Comparison of ENCODE assay signal across 11 mouse cellular contexts in the genomic region with DNA sequence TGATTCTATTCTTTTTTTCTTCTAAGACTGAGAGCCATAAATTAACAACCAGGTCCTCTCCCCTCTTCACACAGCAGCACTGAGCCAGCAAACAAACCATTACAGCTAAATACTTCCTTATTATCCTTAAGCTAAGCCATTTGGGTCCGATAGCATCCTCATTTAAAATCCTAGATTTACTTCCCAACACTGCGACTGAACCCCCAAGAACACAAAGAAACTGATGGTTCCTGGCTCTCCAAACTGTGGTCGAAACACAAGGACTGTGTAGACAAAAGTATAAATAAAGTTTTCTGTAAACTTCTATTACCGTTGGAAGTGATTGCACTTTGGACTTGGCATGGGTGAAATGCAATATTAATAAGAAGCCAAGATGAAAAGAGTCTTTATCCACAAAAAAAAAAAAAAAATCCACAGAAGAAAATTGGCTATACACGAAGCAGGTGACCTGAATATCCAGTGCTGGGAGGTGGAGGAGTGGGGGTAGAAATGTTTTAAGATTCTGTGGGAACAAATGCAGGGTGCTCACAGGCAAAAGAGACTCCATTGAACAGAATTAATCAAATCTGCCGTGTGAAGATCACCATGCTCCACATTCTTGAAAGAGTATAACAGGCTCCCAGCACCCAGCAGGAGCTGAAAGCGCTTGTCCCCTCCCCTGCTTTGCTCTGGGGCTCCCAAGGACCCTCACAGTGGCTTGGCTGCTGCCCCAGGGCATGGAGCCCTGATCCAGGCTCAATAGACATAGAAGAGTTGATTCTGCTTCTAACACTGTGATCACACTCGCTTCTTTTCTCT. TPM values are rescaled to one million over a fixed set of nuclear protein-coding genes. Genes with fewer than 3 reads are reported as not detected.
A peak's percentile ranks its signal among the peaks of the same experiment; 100 is the strongest.
DNase-seq lines count a peak whose midpoint lies in the region; ATAC-seq and TF ChIP-seq lines count a peak whose summit lies in the region.
"Had no signal": no experiment of that assay in that cellular context is flagged by ENCODE, and none has a peak within 500 bp of the region (broad histone marks: within the 10 kb centered on the region; RNA-seq: fewer than 3 reads in every experiment).

No protein-coding gene starts in this region.

- no peak overlapping the region; the same call in 1 of the 2 replicates for H3K9ac ChIP-seq in forebrain, embryonic 13.5 days
- H3K9ac ChIP-seq in midbrain, embryonic 15.5 days = no peak overlapping the region
- H3K9ac ChIP-seq: liver, embryonic 14.5 days had no signal

- H3K36me3 ChIP-seq in forebrain, embryonic 13.5 days (ENCODE audit: poor library complexity, severe bottlenecking) = no peaks in the 10 kb centered on the region
- H3K36me3 ChIP-seq in midbrain, embryonic 15.5 days (replicated peaks) = no peaks in the 10 kb centered on the region

- H3K9me3 ChIP-seq in forebrain, embryonic 13.5 days (replicated peaks) = no peaks in the 10 kb centered on the region
- H3K9me3 ChIP-seq in midbrain, embryonic 15.5 days = no peaks in the 10 kb centered on the region

- peaks cover 7% of the 10 kb centered on the region for H3K4me1 ChIP-seq in forebrain, embryonic 13.5 days
- peaks cover 14% of the 10 kb centered on the region for H3K4me1 ChIP-seq in midbrain, embryonic 15.5 days

- no peak for TF ChIP-seq CTCF in layer of hippocampus, adult 2 months (conservative IDR thresholded peaks at IDR 0.05)

- peak overlapping the region; percentile 13; the same call in 1 of the 2 replicates for H3K4me2 ChIP-seq in forebrain, embryonic 13.5 days
- no peak overlapping the region for H3K4me2 ChIP-seq in midbrain, embryonic 15.5 days
- H3K4me2 ChIP-seq: heart, embryonic 11.5 days had no signal

- H3K4me3 ChIP-seq in forebrain, embryonic 13.5 days = no peak overlapping the region
- H3K4me3 ChIP-seq in layer of hippocampus, adult 2 months = no peak overlapping the region
- H3K4me3 ChIP-seq in midbrain, embryonic 15.5 days = no peak overlapping the region

- peak overlapping the region; percentile 33 for H3K27ac ChIP-seq in forebrain, embryonic 13.5 days
- H3K27ac ChIP-seq in layer of hippocampus, adult 2 months = peak overlapping the region; percentile 87
- H3K27ac ChIP-seq in midbrain, embryonic 15.5 days = peak overlapping the region; percentile 57; the same call in 1 of the 2 replicates
- H3K27ac ChIP-seq: liver, embryonic 14.5 days had no signal

- no peaks in the 10 kb centered on the region for H3K27me3 ChIP-seq in forebrain, embryonic 13.5 days
- no peaks in the 10 kb centered on the region for H3K27me3 ChIP-seq in midbrain, embryonic 15.5 days (replicated peaks)

- peak; percentile 10 to 27 for DNase-seq in cerebellum, adult 18-20 months
- peak; percentile 55 to 79 for DNase-seq in layer of hippocampus, adult 2 months (ENCODE audit: low spot score in 2 of 2)
- no peak for DNase-seq in heart, adult 18-20 months
- DNase-seq in adrenal gland, adult 2 months = no peak
- no peak for DNase-seq in heart, adult 9 months (ENCODE audit: low spot score in 2 of 2)
- no peak for DNase-seq in adrenal gland, postnatal 36 days

- WGBS in forebrain, embryonic 13.5 days = 6% methylated on average over 8 of the region's 8 CpGs
- whole genome bisulfite sequencing in midbrain, embryonic 15.5 days = 14% methylated on average over 8 of the region's 8 CpGs

- peak; percentile 90 for ATAC-seq in forebrain, embryonic 13.5 days
- ATAC-seq in midbrain, embryonic 15.5 days (replicated peaks) = peak; percentile 95
- ATAC-seq: activated CD4-positive, CD25-positive, alpha-beta regulatory T cell, adult 4 months had no signal

RNA-seq across cellular contexts. Expression of a gene that starts 21.7 kb away (rescaled TPM):
- 1.8 TPM in 2 replicates for polyA plus RNA-seq in forebrain, embryonic 13.5 days (2015; fragmentation: Nextera tagmentation; extraction: Ambion mirVana)
- 10 to 100 TPM; 24.3 to 28.9 TPM for total RNA-seq in layer of hippocampus, adult 2 months (2021)
- 2.2 and 2.5 TPM in 2 replicates for polyA plus RNA-seq in midbrain, embryonic 15.5 days (2015; fragmentation: Nextera tagmentation; extraction: Ambion mirVana)
- under 1 TPM in 1 of 2 experiments, not detected in 1; 0.26 TPM for total RNA-seq in heart, adult 18-20 months (2021)
- 1 to 10 TPM in 1 of 2 experiments, under 1 TPM in 1; 0.28 to 1.3 TPM for total RNA-seq in adrenal gland, adult 2 months (2021)
- 0.77 TPM in 1 of 2 replicates, not detected in the other for polyA plus RNA-seq in adrenal gland, adult 2 months (2012; rRNA removed)
- under 1 TPM; 0.76 to 0.86 TPM for total RNA-seq in adrenal gland, postnatal 36 days (2021)

Comparison
In these comparisons a context has a peak if more than half of its experiments do, and no peak if none do; other contexts are left out.
1. DNase-seq: peak in cerebellum, adult 18-20 months (2 of 2) and layer of hippocampus, adult 2 months (2 of 2); none in heart, adult 18-20 months (0 of 2), adrenal gland, adult 2 months (single experiment), heart, adult 9 months (0 of 2) and adrenal gland, postnatal 36 days (0 of 2).
2. H3K27ac ChIP-seq: peak in every context shown above with its lines; median percentile 87 in layer of hippocampus, adult 2 months; 57 in midbrain, embryonic 15.5 days; 33 in forebrain, embryonic 13.5 days.
3. RNA of a gene that starts 21.7 kb away (total RNA-seq): 24.3 to 28.9 TPM in layer of hippocampus, adult 2 months; 0.28 to 1.3 TPM in adrenal gland, adult 2 months, 0.76 to 0.86 TPM in adrenal gland, postnatal 36 days and 0.26 TPM in heart, adult 18-20 months; every median in the first group is over 10 times any median in the second.